Mouse (Mus musculus) forebrain, embryonic 11.5 days (tissue): ENCODE results near the gene Hoxc8. TPM values are rescaled to one million over a fixed set of nuclear protein-coding genes. Genes with fewer than 3 reads are reported as not detected.

Source experiments
- ATAC-seq: fragments of 200-750 bp; cut with Nextera tagmentation; replicated peaks from 2 replicates; pipeline ENCODE4 v1.8.0; 2017; ENCODE audit warnings: moderate TSS enrichment; ENCODE audit not compliant: low FRiP score
- DNase-seq: peaks from one replicate; pipeline ENCODE4 v3.0.0-alpha.2; 2017; ENCODE audit warnings: low spot score
- H3K27ac ChIP-seq: fragments of 300-500 bp; sonication (generic); 2 replicates; pipeline ENCODE4 v1.5.1; 2014; ENCODE audit warnings: low read depth, low read length
- H3K27me3 ChIP-seq: fragments of 300-500 bp; sonication (generic); 2 replicates; pipeline ENCODE4 v1.6.1; 2014; ENCODE audit warnings: mild to moderate bottlenecking, low read length, mixed read lengths; ENCODE audit not compliant: control insufficient read depth, insufficient read depth
- H3K36me3 ChIP-seq: fragments of 300-500 bp; sonication (generic); 2 replicates; pipeline ENCODE4 v1.6.1; 2014; ENCODE audit warnings: mild to moderate bottlenecking, low read length, moderate library complexity, mixed read lengths; ENCODE audit not compliant: control insufficient read depth, insufficient read depth
- H3K4me1 ChIP-seq: fragments of 300-500 bp; sonication (generic); replicated peaks from 2 replicates; pipeline ENCODE4 v1.6.1; 2014; ENCODE audit warnings: low read length, mixed read lengths; ENCODE audit not compliant: control insufficient read depth, insufficient read depth
- H3K4me2 ChIP-seq: fragments of 300-500 bp; sonication (generic); 2 replicates; pipeline ENCODE4 v1.6.1; 2014; ENCODE audit warnings: low read depth, mild to moderate bottlenecking, low read length, moderate library complexity, mixed read lengths; ENCODE audit not compliant: severe bottlenecking
- H3K4me3 ChIP-seq: fragments of 300-500 bp; sonication (generic); 2 replicates; pipeline ENCODE4 v1.5.1; 2014; ENCODE audit warnings: low read depth, low read length
- H3K9ac ChIP-seq: fragments of 300-500 bp; sonication (generic); 2 replicates; pipeline ENCODE4 v1.6.1; 2014; ENCODE audit warnings: low read length
- H3K9me3 ChIP-seq: fragments of 300-500 bp; sonication (generic); 2 replicates; pipeline ENCODE4 v1.6.1; 2016; ENCODE audit warnings: low read length, mixed read lengths; ENCODE audit not compliant: control insufficient read depth
- WGBS: fragments of 180-500 bp; shearing (Covaris S2); extraction: QIAGEN DNeasy Blood & Tissue Kit; methylation state at CpG from one replicate; pipeline ENCODE4 v1.1.7; 2014; 5-methylcytosine and 5-hydroxymethylcytosine counted together
- polyA plus RNA-seq: library from polyadenylated mRNA; unstranded; fragments of >200 nt; fragmentation: Nextera tagmentation; extraction: Ambion mirVana; gene quantifications from 2 replicates; pipeline ENCODE4 v1.2.1, GENCODE M21; 2014

Hoxc8 gene
- polyA plus RNA-seq, 1 experiment from 2014 or later, result not detected

GRCm38 (mm10) chr15:102977423-102977974 is 12.9 kb upstream of the Hoxc8 start:
- no peak overlapping the region for H3K9ac ChIP-seq
- no peaks in the 10 kb centered on the region for H3K9me3 ChIP-seq
- no peak overlapping the region for H3K4me2 ChIP-seq

GRCm38 (mm10) chr15:102978615-102979515 is 11.5 kb upstream of the Hoxc8 start:
- Histone ChIP-seq H3K27me3 (peaks cover 97% of the 10 kb centered on the region), H3K9me3 (no peaks in the 10 kb centered on the region), H3K36me3 (no peaks in the 10 kb centered on the region), H3K4me1 (peaks cover 2% of the 10 kb centered on the region; the same call in 1 of the 2 replicates), H3K4me3 (no peak overlapping the region), H3K4me2 (no peak overlapping the region), H3K27ac (no peak overlapping the region), H3K9ac (no peak overlapping the region)
- DNase-seq (no peak), ATAC-seq (no peak)
- 1% methylated on average over 13 of the region's 13 CpGs for whole genome bisulfite sequencing

More at GRCm38 (mm10) chr15:102977423-102977974, 12.9 kb upstream of the Hoxc8 start:
- no peak for ATAC-seq
- H3K4me3 ChIP-seq, result no peak overlapping the region
- 1% methylated on average over 16 of the region's 16 CpGs for WGBS
- H3K27ac ChIP-seq, result no peak overlapping the region
- peaks cover 97% of the 10 kb centered on the region for H3K27me3 ChIP-seq
- DNase-seq, result no peak
- peaks cover 2% of the 10 kb centered on the region; the same call in 1 of the 2 replicates for H3K4me1 ChIP-seq
- H3K36me3 ChIP-seq, result no peaks in the 10 kb centered on the region

GRCm38 (mm10) chr15:102979936-102980335 is 10.5 kb upstream of the Hoxc8 start:
- Histone ChIP-seq H3K27ac (no peak overlapping the region), H3K4me1 (peaks cover 2% of the 10 kb centered on the region; the same call in 1 of the 2 replicates), H3K9ac (no peak overlapping the region), H3K4me2 (no peak overlapping the region), H3K4me3 (no peak overlapping the region), H3K9me3 (no peaks in the 10 kb centered on the region), H3K36me3 (no peaks in the 10 kb centered on the region), H3K27me3 (peaks cover 99% of the 10 kb centered on the region)
- 0% methylated on average over 1 of the region's 1 CpGs for WGBS
- DNase-seq (no peak), ATAC-seq (no peak)

- no peak overlapping the region for H3K4me2 ChIP-seq
- no peak for DNase-seq
- no peak overlapping the region for H3K4me3 ChIP-seq
- H3K9me3 ChIP-seq, result no peaks in the 10 kb centered on the region
- no peak for ATAC-seq
- H3K9ac ChIP-seq, result no peak overlapping the region
- peaks cover 99% of the 10 kb centered on the region for H3K27me3 ChIP-seq
- WGBS, result 3% methylated on average over 11 of the region's 11 CpGs
- H3K27ac ChIP-seq, result no peak overlapping the region
- peaks cover 2% of the 10 kb centered on the region; the same call in 1 of the 2 replicates for H3K4me1 ChIP-seq
- H3K36me3 ChIP-seq, result no peaks in the 10 kb centered on the region
These were observed 10.1 kb upstream of the Hoxc8 start for GRCm38 (mm10) chr15:102980352-102980751.

- H3K27me3 ChIP-seq, result peaks cover 99% of the 10 kb centered on the region
- no peaks in the 10 kb centered on the region for H3K36me3 ChIP-seq
- H3K4me2 ChIP-seq, result peak overlapping the region; percentile 28; the same call in 1 of the 2 replicates
- ATAC-seq (no peak), DNase-seq (no peak)
- H3K4me3 ChIP-seq, result no peak overlapping the region
- WGBS, result under 1% methylated on average over 14 of the region's 14 CpGs
- H3K9me3 ChIP-seq, result no peaks in the 10 kb centered on the region
- peaks cover 2% of the 10 kb centered on the region; the same call in 1 of the 2 replicates for H3K4me1 ChIP-seq
- H3K27ac ChIP-seq, result no peak overlapping the region
- no peak overlapping the region for H3K9ac ChIP-seq
These were observed 9.5 kb upstream of the Hoxc8 start for GRCm38 (mm10) chr15:102980912-102981311.

- DNase-seq, result no peak
- H3K4me2 ChIP-seq, result peak overlapping the region; percentile 28
- H3K4me1 ChIP-seq, result peaks cover 2% of the 10 kb centered on the region; the same call in 1 of the 2 replicates
- no peak overlapping the region for H3K27ac ChIP-seq
- H3K36me3 ChIP-seq, result no peaks in the 10 kb centered on the region
- no peak overlapping the region for H3K9ac ChIP-seq
- 0 out of 2 replicates have a peak, but pooled peaks have one; percentile 39 for ATAC-seq
- under 1% methylated on average over 88 of the region's 88 CpGs for WGBS
- H3K9me3 ChIP-seq, result no peaks in the 10 kb centered on the region
- H3K27me3 ChIP-seq, result peaks cover 99% of the 10 kb centered on the region
- peak overlapping the region; percentile 21 for H3K4me3 ChIP-seq
These were observed 8.8 kb upstream of the Hoxc8 start for GRCm38 (mm10) chr15:102981379-102982288.

- ATAC-seq (no peak), DNase-seq (no peak)
- H3K4me1 ChIP-seq, result peaks cover 2% of the 10 kb centered on the region; the same call in 1 of the 2 replicates
- WGBS, result under 1% methylated on average over 12 of the region's 12 CpGs
- peaks cover 99% of the 10 kb centered on the region for H3K27me3 ChIP-seq
- H3K4me3 ChIP-seq, result no peak overlapping the region
- H3K9ac ChIP-seq, result no peak overlapping the region
- no peak overlapping the region for H3K4me2 ChIP-seq
- H3K9me3 ChIP-seq, result no peaks in the 10 kb centered on the region
- H3K36me3 ChIP-seq, result no peaks in the 10 kb centered on the region
- no peak overlapping the region for H3K27ac ChIP-seq
These were observed 6.7 kb upstream of the Hoxc8 start for GRCm38 (mm10) chr15:102983716-102984115.

- Histone ChIP-seq H3K9ac (no peak overlapping the region), H3K4me2 (no peak overlapping the region), H3K36me3 (no peaks in the 10 kb centered on the region), H3K27me3 (peaks cover 99% of the 10 kb centered on the region), H3K4me1 (peaks cover 2% of the 10 kb centered on the region; the same call in 1 of the 2 replicates), H3K4me3 (no peak overlapping the region), H3K27ac (no peak overlapping the region), H3K9me3 (no peaks in the 10 kb centered on the region)
- ATAC-seq, result no peak
- no peak for DNase-seq
- under 1% methylated on average over 10 of the region's 10 CpGs for WGBS
These were observed 5.9 kb upstream of the Hoxc8 start for GRCm38 (mm10) chr15:102984521-102984920.
